Mouse (Mus musculus): ENCODE results near the gene Uvssa.

DNA sequence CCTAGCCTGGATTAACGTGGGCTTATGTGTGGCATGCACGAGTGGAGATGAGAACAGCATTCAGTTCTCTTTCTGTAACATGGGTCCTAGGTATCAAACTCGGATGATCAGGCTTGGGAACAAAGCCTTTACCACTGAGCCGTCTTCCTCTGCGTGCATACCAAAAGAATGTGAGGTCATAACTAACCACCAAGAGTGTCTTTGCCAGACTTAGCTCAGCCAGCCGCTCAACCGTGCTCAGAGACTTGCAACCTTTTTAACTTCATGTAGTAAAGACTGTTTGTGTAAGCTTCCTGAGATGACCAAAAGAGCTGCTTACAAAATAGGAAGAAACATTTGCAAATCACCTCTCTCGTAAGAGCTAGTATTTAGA lies 26.1 kb upstream of the Uvssa start:
- no peak for TF ChIP-seq CTCF (IDR thresholded peaks at IDR 0.05; ENCODE audit: extremely low read depth, insufficient read depth, low read length)
- no peak for TF ChIP-seq POLR2A (IDR thresholded peaks at IDR 0.05; ENCODE audit: extremely low read depth, insufficient read depth, low read length)
